8 mouse cellular contexts compared by ENCODE assay signal in the genomic region with DNA sequence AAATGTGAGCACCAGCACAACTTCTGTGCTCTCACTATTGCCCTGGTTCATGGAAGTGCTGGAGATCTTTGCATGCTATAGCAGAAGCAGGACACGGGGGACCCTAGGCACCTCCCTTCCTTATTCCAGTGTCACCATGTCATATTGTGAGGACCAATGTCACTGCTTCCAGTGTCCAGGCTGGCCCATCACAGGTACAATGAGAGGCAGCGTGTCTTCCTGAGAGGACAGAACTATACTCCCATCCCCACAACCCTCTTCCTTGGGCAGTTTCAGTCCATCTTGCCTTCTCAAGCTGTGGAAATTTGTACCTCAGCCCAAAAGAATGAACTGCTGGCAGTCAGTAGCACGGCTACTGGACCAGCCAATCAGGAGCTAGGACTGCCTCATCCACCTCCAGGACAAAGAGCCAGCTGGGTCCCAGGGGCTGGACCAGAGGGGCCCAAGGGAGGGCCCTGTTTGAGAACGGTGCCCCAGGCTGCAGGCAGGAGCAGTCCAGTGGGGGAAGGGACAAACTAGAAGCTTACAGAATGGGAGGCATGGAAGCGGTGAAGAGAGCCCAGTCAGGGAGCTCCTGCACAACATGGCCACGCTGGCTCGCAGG. TPM values are rescaled to one million over a fixed set of nuclear protein-coding genes. Genes with fewer than 3 reads are reported as not detected.
DNase-seq lines count a peak whose midpoint lies in the region; ATAC-seq and TF ChIP-seq lines count a peak whose summit lies in the region.

No protein-coding gene starts in this region.

- H3K36me3 ChIP-seq in intestine, postnatal 0 days (ENCODE audit: control insufficient read depth, insufficient read depth) = peaks cover 32% of the 10 kb centered on the region; the same call in 1 of the 2 replicates
- peaks cover 35% of the 10 kb centered on the region for H3K36me3 ChIP-seq in macrophage (ENCODE audit: inconsistent target)

- TF ChIP-seq CTCF in intestine, postnatal 0 days (IDR thresholded peaks at IDR 0.05; ENCODE audit: low read depth) = no peak

- H3K27ac ChIP-seq in intestine, postnatal 0 days (ENCODE audit: low read depth, low read length) = peak overlapping the region; percentile 46
- peak overlapping the region; percentile 97 for H3K27ac ChIP-seq in macrophage

- H3K27me3 ChIP-seq in intestine, postnatal 0 days (replicated peaks; ENCODE audit: control insufficient read depth, insufficient read depth, low read length) = no peaks in the 10 kb centered on the region

- ATAC-seq in intestine, postnatal 0 days = no peak
- no peak for ATAC-seq in granulocyte monocyte progenitor cell, adult 5-6 weeks (replicated peaks; ENCODE audit: poor library complexity, severe bottlenecking)

- 0 out of 2 replicates have a peak overlapping the region, but pooled peaks have one; percentile 17 for H3K4me2 ChIP-seq in intestine, postnatal 0 days (replicated peaks; ENCODE audit: low read depth)

- no peak overlapping the region for H3K4me3 ChIP-seq in intestine, postnatal 0 days (ENCODE audit: low read depth, low read length)
- H3K4me3 ChIP-seq in macrophage (ENCODE audit: inconsistent target) = no peak overlapping the region

- no peaks in the 10 kb centered on the region for H3K9me3 ChIP-seq in intestine, postnatal 0 days (ENCODE audit: control insufficient read depth)

- H3K9ac ChIP-seq in intestine, postnatal 0 days (ENCODE audit: low read depth, low read length) = 0 out of 2 replicates have a peak overlapping the region, but pooled peaks have one; percentile 17

- peaks cover 12% of the 10 kb centered on the region; the same call in 1 of the 2 replicates for H3K79me2 ChIP-seq in macrophage (ENCODE audit: inconsistent target)

- WGBS in intestine, postnatal 0 days = 52% methylated on average over 7 of the region's 7 CpGs
- WGBS in macrophage (ENCODE audit: missing documents) = 85% methylated on average over 7 of the region's 7 CpGs

- peak; percentile 46 for DNase-seq in ovary, postnatal 36 days (ENCODE audit: low spot score)
- DNase-seq in ovary, postnatal 10 days (ENCODE audit: low spot score) = no peak
- peak; percentile 27 for DNase-seq in embryo, embryonic 11.5 days (ENCODE audit: low read depth, low spot score)
- peak; percentile 81 to 90 for DNase-seq in heart, adult 18-20 months
- DNase-seq in spleen, postnatal 4 days (ENCODE audit: low spot score in 2 of 2) = no peak

- H3K4me1 ChIP-seq in intestine, postnatal 0 days (replicated peaks; ENCODE audit: control insufficient read depth, insufficient read depth, low read length) = peaks cover 6% of the 10 kb centered on the region; the same call in 1 of the 2 replicates

RNA-seq across cellular contexts. Expression of a gene that starts 31.8 kb away (rescaled TPM):
- 10 to 100 TPM; 11.2 to 13.0 TPM for total RNA-seq in heart, adult 18-20 months (2021)
- polyA plus RNA-seq in intestine, postnatal 0 days (2015; fragmentation: Nextera tagmentation; extraction: Ambion mirVana) = 54.7 and 60.6 TPM in 2 replicates
- 1,000 to 10,000 TPM in 23 of 26 experiments, 100 to 1,000 TPM in 3; 920 to 2,399 (median 1,316) TPM for total RNA-seq in macrophage (2018; cell fraction: chromatin; rRNA removed)
- total RNA-seq in macrophage (2018; cell fraction: cytosol; rRNA removed) = 100 to 1,000 TPM; 168 to 279 (median 213) TPM
- 1,000 to 10,000 TPM in 7 of 26 experiments, 100 to 1,000 TPM in 19; 420 to 1,209 (median 753) TPM for total RNA-seq in macrophage (2018; cell fraction: nucleus; rRNA removed)
- polyA plus RNA-seq in macrophage (2018) = 108 to 303 TPM (median 176 TPM) in 3 replicates
- total RNA-seq in granulocyte monocyte progenitor cell, adult 5-6 weeks (2014; fragmentation: Nextera tagmentation) = 158 and 179 TPM in 2 replicates
- 113 and 117 TPM in 2 replicates for total RNA-seq in granulocyte monocyte progenitor cell, adult 5-6 weeks (2017)

RNA-seq across cellular contexts. Expression of a gene that starts 46.0 kb away (rescaled TPM):
- 100 to 1,000 TPM in 1 of 2 experiments, 10 to 100 TPM in 1; 32.6 to 146 TPM for total RNA-seq in heart, adult 18-20 months (2021)
- 174 and 177 TPM in 2 replicates for polyA plus RNA-seq in intestine, postnatal 0 days (2015; fragmentation: Nextera tagmentation; extraction: Ambion mirVana)
- 10 to 100 TPM; 13.3 to 83.5 (median 40.9) TPM for total RNA-seq in macrophage (2018; cell fraction: chromatin; rRNA removed)
- total RNA-seq in macrophage (2018; cell fraction: cytosol; rRNA removed) = 100 to 1,000 TPM; 142 to 227 (median 188) TPM
- 100 to 1,000 TPM in 4 of 26 experiments, 10 to 100 TPM in 22; 40.1 to 193 (median 72.2) TPM for total RNA-seq in macrophage (2018; cell fraction: nucleus; rRNA removed)
- polyA plus RNA-seq in macrophage (2018) = 167 to 319 TPM (median 208 TPM) in 3 replicates
- total RNA-seq in granulocyte monocyte progenitor cell, adult 5-6 weeks (2014; fragmentation: Nextera tagmentation) = 628 and 659 TPM in 2 replicates
- 773 and 843 TPM in 2 replicates for total RNA-seq in granulocyte monocyte progenitor cell, adult 5-6 weeks (2017)

RNA-seq across cellular contexts. Expression of a gene that starts 60.0 kb away (rescaled TPM):
- 1 to 10 TPM; 7.7 to 7.9 TPM for total RNA-seq in heart, adult 18-20 months (2021)
- polyA plus RNA-seq in intestine, postnatal 0 days (2015; fragmentation: Nextera tagmentation; extraction: Ambion mirVana) = 8.4 and 9.0 TPM in 2 replicates
- 10 to 100 TPM; 15.0 to 88.5 (median 53.0) TPM for total RNA-seq in macrophage (2018; cell fraction: chromatin; rRNA removed)
- 10 to 100 TPM; 10.8 to 21.9 (median 16.2) TPM for total RNA-seq in macrophage (2018; cell fraction: cytosol; rRNA removed)
- total RNA-seq in macrophage (2018; cell fraction: nucleus; rRNA removed) = 10 to 100 TPM; 13.2 to 52.7 (median 28.8) TPM
- 11.3 to 19.5 TPM (median 16.6 TPM) in 3 replicates for polyA plus RNA-seq in macrophage (2018)
- 16.7 and 20.4 TPM in 2 replicates for total RNA-seq in granulocyte monocyte progenitor cell, adult 5-6 weeks (2014; fragmentation: Nextera tagmentation)
- total RNA-seq in granulocyte monocyte progenitor cell, adult 5-6 weeks (2017) = 16.9 and 21.4 TPM in 2 replicates

Comparison
In these comparisons a context has a peak if more than half of its experiments do, and no peak if none do; other contexts are left out.
1. DNase-seq: peak in ovary, postnatal 36 days (single experiment), embryo, embryonic 11.5 days (single experiment) and heart, adult 18-20 months (2 of 2); none in ovary, postnatal 10 days (single experiment) and spleen, postnatal 4 days (0 of 2).
2. RNA of a gene that starts 31.8 kb away (total RNA-seq): 113 to 179 TPM in granulocyte monocyte progenitor cell, adult 5-6 weeks; 11.2 to 13.0 TPM in heart, adult 18-20 months; every median in the first group is over 4 times any median in the second.
3. RNA of a gene that starts 46.0 kb away (total RNA-seq): 628 to 843 TPM in granulocyte monocyte progenitor cell, adult 5-6 weeks; 32.6 to 146 TPM in heart, adult 18-20 months; every median in the first group is over 4 times any median in the second.